Mouse (Mus musculus) regulatory T cell (primary cell): Measurements from ENCODE around the gene Cyp3a44.
"Not testable (repeated sequence)": the region's sequence is repeated elsewhere in the genome, so short reads cannot be mapped to it uniquely, and the experiment has no call there.

Experiments used
- in situ Hi-C: fragments of 300-600 bp; cut with MboI, MseI; formaldehyde crosslinking; loops from one replicate; pipeline ENCODE4 v1.15.1; 2025; ENCODE audit warnings: high pct_unique_total_duplicates

Gene Cyp3a44

GRCm38 (mm10) chr5:145805796-145806195 is at the start of gene Cyp3a44:
Cyp3a44 (minus strand) TSS chr5:145805874.
- in situ Hi-C loops, result not testable (repeated sequence)

DNA sequence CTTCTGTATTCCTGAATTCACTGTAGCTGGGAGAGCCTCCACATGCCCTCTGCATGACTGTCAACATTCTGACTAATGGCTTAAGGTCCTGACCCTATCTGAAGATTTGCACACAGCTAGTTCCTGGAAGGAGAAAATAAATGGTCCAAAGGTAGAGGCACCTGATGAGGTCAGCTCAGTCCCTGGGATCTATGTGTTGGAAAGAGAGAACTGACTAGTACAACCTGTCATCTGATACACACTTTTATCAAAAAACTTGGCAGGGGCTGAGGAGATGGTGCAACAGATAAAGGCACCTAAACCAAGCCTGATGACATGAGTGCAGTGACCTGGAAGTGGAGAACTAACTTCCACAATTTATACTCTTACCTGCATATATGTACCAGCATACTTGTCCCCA is 5.4 kb downstream of the Cyp3a44 start:
- in situ Hi-C loops, result not testable (repeated sequence)

DNA sequence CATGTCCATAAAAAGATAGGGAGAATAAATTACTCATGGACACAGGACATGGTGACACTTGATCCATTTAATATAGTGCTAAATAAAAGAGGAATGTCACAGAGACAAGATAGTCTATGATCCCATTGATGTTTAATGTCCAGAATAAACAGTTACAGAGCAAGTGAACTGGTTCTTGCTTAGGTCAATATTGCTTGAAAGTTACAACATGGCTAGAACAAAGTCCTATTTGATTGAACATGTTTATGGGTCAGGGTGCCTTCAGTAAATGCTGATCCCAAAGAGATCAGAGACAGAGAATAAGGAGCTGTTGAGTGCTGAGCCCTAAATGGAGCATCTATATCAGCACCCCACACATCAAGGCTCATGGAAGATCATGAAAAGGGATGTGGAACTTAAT is 12.4 kb downstream of the Cyp3a44 start:
- in situ Hi-C loops, result not testable (repeated sequence)

DNA sequence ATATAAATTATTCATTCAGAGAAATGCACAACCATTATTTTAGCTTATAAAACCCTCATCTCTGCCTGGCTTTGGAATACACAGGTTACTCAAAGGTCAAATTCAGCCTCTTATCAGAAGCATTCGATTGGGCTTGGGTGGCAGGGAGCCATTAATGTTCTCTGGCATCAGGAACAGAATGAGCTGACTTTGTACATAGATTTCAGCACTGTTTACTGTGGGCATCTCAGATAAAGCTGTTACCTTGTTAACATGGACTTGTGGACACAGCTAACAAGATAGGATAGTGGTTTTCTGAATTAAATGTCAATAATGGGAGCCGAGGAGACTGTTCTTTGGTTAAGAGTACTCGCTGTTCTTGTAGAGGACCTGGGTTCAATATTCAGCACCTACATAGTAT is 68.2 kb downstream of the Cyp3a44 start:
- in situ Hi-C loops, result not testable (repeated sequence)
